Mouse (Mus musculus) left cerebral cortex, adult 18-20 months (tissue): ENCODE data around the gene Large2. TPM values are rescaled to one million over a fixed set of nuclear protein-coding genes. Genes with fewer than 3 reads are reported as not detected.

Experiments
- DNase-seq, 2 experiments: peaks; one replicate each; pipeline ENCODE4 v3.0.0; 2021 to 2022; ENCODE audit warnings: low spot score in 2 of 2, mixed read lengths in 1 of 2
- total RNA-seq, 2 experiments: library from RNA; stranded (reverse); gene quantifications; 2 replicates each; pipeline ENCODE4 v1.2.3; 2021

Gene Large2
- total RNA-seq, 2 experiments from 2014 or later = 1.0 TPM; not detected in 1

- no peak for DNase-seq
These were observed 1.8 kb downstream of the Large2 start for GRCm38 (mm10) chr2:92372767-92373436.

- no peak for DNase-seq
These were observed 2.5 kb downstream of the Large2 start for GRCm38 (mm10) chr2:92371971-92372690.

GRCm38 (mm10) chr2:92370821-92371805 lies 3.6 kb downstream of the Large2 start:
- no peak for DNase-seq

GRCm38 (mm10) chr2:92370375-92370774 lies 4.3 kb downstream of the Large2 start:
- no peak for DNase-seq

- no peak for DNase-seq
These were observed 7.2 kb downstream of the Large2 start for GRCm38 (mm10) chr2:92367383-92368029.

- DNase-seq = no peak
These were observed 9.1 kb downstream of the Large2 start for GRCm38 (mm10) chr2:92365568-92365967.

GRCm38 (mm10) chr2:92364086-92364485 lies 10.6 kb downstream of the Large2 start:
- DNase-seq = no peak

- DNase-seq = no peak
These were observed 12.0 kb downstream of the Large2 start for GRCm38 (mm10) chr2:92362571-92363228.

GRCm38 (mm10) chr2:92361795-92362194 lies 12.9 kb downstream of the Large2 start:
- no peak for DNase-seq

- no peak for DNase-seq
These were observed 13.8 kb downstream of the Large2 start for GRCm38 (mm10) chr2:92360893-92361292.

- DNase-seq = no peak
These were observed 14.4 kb downstream of the Large2 start for GRCm38 (mm10) chr2:92360186-92360823.

- no peak for DNase-seq
These were observed 15.4 kb downstream of the Large2 start for GRCm38 (mm10) chr2:92359301-92359700.

GRCm38 (mm10) chr2:92354224-92354623 lies 20.4 kb downstream of the Large2 start:
- no peak for DNase-seq

GRCm38 (mm10) chr2:92353402-92353801 lies 21.3 kb downstream of the Large2 start:
- DNase-seq = no peak

GRCm38 (mm10) chr2:92350686-92351085 lies 24.0 kb downstream of the Large2 start:
- no peak for DNase-seq

GRCm38 (mm10) chr2:92349589-92350425 lies 24.9 kb downstream of the Large2 start:
- DNase-seq = no peak

- no peak for DNase-seq
These were observed 27.5 kb downstream of the Large2 start for GRCm38 (mm10) chr2:92347191-92347590.

GRCm38 (mm10) chr2:92342418-92342817 lies 32.3 kb downstream of the Large2 start:
- no peak for DNase-seq

- DNase-seq = no peak
These were observed 42.8 kb downstream of the Large2 start for GRCm38 (mm10) chr2:92331871-92332270.
